Mouse (Mus musculus) urinary bladder, postnatal 4 days (tissue): ENCODE results near the gene Iqcg.
A peak's percentile ranks its signal among the peaks of the same experiment; 100 is the strongest.
"Not testable (repeated sequence)": the region's sequence is repeated elsewhere in the genome, so short reads cannot be mapped to it uniquely, and the experiment has no call there.

Source experiments
- DNase-seq, 2 experiments: peaks; one replicate each; pipeline ENCODE4 v3.0.0; 2021 to 2022; ENCODE audit warnings: low spot score in 2 of 2

The Iqcg gene

GRCm38 (mm10) chr16:33056095-33056785, at the start of gene Iqcg, which contains the start of gene Rpl35a:
Gene Iqcg (minus strand): TSS chr16:33056218.
Gene Rpl35a (plus strand): TSS chr16:33056453.
- DNase-seq: peak; percentile 84 to 85

- DNase-seq: peak in 1 of 2 experiments; percentile 22
Observed at GRCm38 (mm10) chr16:33085666-33086065, 29.6 kb upstream of the Iqcg start.

DNA sequence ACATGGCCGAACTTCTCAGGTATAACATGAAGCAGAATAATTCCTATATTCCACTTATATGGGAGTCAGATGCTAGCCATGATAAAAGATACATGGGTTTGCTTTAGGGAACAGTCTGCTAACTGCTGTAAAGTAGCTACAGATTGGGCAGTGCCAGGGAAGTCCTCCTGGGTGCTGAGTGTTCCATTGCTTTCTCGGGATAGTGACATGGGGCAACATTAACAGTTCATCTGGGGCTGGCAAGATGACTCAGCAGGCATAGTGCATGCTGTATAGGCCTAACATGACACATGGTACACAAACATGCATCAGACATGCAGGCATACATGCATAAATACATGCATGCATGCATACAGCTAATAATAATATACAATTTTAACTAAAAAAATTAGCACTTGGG, 28.0 kb upstream of the Iqcg start:
- no peak for DNase-seq

DNA sequence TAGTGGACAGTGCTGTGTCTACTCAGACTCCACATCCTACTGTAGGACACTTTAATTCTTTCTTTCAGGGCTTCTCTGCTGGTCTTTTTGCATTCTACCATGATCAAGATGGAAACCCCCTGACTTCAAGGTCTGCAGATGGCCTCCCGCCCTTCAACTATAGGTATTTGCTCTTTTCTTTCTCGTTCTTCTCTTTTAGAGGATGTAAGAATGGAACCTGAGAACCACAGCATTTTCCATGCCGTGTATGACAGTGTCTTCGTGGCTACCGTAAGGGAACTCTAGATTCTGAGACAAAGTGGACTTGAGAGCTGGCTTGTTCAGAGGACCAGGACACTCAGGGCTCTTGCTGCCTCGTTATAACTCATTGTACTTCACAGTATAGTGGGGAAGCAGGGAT, 26.9 kb upstream of the Iqcg start:
- DNase-seq: no peak

DNA sequence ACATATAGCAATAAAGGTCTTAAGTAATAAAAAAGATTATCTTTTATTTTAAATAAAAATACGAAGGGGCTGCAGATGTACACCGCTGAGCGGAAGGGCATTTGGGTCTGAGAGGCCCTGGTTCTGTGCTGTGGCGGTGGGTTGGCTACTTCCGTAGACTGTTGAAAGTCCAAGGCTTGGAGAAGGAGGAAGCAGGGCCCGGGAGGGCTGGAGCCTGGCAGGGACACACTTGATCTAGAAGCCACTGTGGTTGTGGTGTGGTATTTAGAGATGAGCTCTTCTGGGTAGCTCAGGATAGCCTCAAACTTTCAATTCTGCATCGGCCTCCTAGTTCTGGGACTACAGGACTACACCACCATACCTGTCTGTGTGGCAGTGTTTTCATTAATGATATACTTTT, 24.0 kb upstream of the Iqcg start:
- DNase-seq: no peak

DNA sequence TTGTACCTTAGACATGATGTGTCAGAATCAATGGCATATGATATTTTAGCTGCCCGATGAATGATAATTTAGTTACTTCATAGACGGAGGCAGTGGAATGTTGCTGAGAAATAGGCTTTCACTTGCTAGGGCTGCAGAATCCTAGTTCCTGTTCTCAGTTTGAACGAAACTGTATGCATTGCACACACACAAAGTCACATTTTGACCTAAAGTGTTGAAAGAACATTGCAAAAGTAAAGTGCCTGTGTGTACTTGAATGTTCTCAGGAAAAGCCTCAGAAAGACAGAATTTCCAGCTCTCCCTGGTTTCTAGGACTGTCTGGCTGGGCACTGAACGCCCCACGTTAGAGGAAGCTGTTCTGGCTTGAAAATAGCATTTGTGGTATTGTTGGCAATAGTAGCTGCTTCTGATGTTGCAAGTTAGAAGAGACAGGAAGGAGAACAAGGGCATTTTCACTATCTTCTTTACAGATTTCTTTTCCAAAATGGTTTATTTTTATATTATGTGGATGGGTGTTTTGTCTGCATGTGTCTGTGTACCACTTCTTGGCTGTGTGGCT, 21.1 kb upstream of the Iqcg start:
- no peak for DNase-seq

DNA sequence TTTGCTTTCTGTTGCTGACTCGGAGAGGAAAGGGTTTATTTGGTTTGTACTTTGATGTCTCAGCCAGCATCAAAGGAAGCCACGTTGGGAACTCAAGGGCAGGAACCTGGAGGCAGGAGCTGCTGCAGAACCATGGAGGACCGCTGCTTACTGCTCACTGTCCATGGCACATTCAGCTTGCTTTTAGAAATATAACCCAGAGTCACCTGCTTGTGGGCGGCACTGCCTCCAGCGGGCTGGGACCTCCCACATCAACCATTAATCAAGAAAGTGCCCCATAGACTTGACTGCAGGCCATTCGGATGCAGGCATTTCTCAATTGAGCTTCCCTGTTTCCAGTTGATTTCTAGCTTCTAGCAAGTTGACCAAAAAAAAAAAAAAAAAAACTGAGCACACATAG, 20.1 kb upstream of the Iqcg start:
- DNase-seq: no peak

- no peak for DNase-seq
Observed at GRCm38 (mm10) chr16:33074967-33075366, 18.9 kb upstream of the Iqcg start.

GRCm38 (mm10) chr16:33072871-33073557, 17.0 kb upstream of the Iqcg start:
- no peak for DNase-seq

GRCm38 (mm10) chr16:33070928-33071327, 14.9 kb upstream of the Iqcg start:
- no peak for DNase-seq

DNA sequence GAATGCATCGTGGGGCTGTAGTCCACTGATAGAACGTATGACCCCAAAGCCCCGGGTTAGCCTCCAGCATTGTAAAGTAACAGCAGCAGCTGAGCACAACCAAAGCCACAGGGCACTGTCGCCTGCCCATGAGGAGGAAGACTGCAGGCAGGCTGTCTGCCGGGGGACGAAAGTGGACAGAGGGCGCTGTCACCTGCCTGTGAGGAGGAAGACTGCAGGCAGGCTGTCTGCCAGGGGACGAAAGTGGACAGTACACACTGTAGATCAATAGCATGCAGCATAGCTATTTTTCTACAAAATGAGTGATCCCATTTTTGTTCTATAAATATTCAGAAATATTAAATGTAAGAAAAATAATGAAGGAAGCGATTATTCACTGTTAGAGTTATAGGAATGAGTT, 8.6 kb upstream of the Iqcg start:
- DNase-seq: no peak

DNA sequence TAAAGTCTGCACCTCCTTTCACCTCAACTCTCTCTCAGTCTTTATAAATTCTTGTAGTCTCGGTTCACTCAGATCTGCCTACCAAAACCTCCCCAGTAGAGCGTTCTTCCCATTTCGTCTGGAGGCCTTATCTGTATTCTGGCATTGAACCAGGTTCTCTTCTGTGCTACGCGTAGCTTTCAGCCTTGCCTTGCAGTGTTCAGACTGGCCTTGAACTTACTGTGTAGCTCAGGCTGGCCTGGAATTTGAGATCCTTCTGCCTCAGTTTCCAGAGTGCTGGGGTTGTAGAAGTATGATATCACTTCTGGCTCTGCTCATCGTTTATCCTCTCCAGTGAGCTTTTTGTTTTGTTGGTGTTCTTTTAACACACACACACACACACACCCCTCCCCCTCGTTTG, 7.2 kb upstream of the Iqcg start:
- DNase-seq: no peak

DNA sequence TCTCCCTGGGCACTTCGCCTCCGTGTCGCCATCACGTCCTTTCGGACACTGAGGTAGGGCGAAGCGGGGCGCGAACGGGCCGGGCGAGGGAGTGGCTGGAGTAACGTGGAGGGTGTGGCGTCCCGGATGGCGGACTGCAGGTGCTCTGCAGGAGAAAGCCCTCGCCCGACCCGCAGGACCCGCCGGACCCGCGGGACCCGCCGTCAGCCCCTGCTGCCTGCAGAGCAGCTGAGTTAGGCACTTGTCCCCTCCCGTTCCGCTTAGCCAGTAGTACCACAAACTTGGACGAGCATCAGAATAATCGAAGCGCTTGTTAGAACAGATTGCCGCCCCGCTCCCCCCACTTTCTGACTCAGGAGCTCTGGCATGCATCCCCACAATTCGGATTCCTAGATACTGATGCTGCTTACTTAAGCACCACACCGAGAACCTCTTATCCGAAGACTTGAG, 6.7 kb upstream of the Iqcg start:
- DNase-seq: peak in 1 of 2 experiments; percentile 66

GRCm38 (mm10) chr16:33062024-33062681, 6.1 kb upstream of the Iqcg start, which contains the start of gene Lmln:
Gene Lmln (plus strand): TSS chr16:33062521.
- DNase-seq: peak; percentile 86 to 87

DNA sequence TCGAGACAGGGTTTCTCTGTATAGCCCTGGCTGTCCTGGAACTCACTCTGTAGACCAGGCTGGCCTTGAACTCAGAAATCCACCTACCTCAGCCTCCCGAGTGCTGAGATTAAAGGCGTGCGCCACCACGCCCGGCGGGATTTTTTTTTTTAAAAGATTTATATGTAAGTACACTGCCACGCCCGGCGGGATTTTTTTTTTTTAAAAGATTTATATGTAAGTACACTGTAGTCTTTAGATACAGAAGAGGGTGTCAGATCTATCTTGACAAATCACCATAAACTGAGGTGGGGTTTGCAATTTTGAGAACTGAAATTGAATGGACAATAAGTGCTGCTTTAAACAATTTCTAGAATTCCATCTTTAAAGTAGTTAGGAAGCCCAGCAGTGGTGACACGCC, 5.4 kb upstream of the Iqcg start:
- no peak for DNase-seq

DNA sequence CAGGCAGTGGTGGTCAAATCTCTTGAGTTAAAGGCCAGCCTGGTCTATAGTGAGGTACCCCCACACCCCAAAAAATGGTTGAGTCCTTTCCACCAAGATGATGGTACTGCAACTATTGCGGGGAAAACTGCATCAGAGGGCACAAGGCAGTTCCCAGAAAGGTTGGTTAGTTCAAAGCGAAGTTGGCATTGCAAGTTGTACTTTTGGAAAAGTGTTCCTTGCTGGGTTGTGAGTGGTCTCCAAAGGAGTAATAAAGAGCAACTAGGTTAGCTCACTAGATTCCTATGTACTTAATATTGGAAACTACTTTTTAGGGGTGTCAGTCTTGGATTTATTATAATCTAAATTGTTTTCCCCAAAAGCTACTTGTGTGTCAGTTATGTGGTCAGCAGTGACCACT, 4.9 kb upstream of the Iqcg start:
- DNase-seq: no peak

GRCm38 (mm10) chr16:33059471-33059870, 3.5 kb upstream of the Iqcg start:
- DNase-seq: no peak

DNA sequence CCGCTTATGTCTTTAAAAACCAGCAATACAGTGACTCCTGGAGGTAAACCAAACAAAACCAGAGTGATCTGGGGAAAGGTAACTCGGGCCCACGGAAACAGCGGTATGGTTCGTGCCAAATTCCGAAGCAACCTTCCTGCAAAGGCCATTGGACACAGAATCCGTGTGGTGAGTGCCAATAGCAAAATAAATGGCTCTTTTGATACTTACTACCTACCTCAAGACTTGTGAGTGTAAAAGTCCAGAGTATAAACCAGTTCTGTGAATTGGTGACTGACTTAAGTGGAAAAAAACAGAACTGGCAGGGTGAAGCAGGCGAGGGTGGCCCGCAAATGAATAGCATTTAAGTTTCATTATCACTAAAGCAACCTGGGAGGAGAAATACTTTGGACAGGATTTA, 2.6 kb upstream of the Iqcg start:
- not testable (repeated sequence) for DNase-seq

- DNase-seq: no peak
Observed at GRCm38 (mm10) chr16:33058033-33058432, 2.0 kb upstream of the Iqcg start.

- DNase-seq: no peak
Observed at GRCm38 (mm10) chr16:33056786-33057185, 768 bp upstream of the Iqcg start.

GRCm38 (mm10) chr16:33055655-33056054, 363 bp downstream of the Iqcg start:
- no peak for DNase-seq

- not testable (repeated sequence) for DNase-seq
Observed at GRCm38 (mm10) chr16:33054927-33055326, 1.1 kb downstream of the Iqcg start.
